Mouse (Mus musculus): ENCODE results near the gene Coq8a. TPM values are rescaled to one million over a fixed set of nuclear protein-coding genes. Genes with fewer than 3 reads are reported as not detected.

The Coq8a gene
- polyA plus RNA-seq, 1 experiment from 2014 or later = 3.2 TPM

DNA sequence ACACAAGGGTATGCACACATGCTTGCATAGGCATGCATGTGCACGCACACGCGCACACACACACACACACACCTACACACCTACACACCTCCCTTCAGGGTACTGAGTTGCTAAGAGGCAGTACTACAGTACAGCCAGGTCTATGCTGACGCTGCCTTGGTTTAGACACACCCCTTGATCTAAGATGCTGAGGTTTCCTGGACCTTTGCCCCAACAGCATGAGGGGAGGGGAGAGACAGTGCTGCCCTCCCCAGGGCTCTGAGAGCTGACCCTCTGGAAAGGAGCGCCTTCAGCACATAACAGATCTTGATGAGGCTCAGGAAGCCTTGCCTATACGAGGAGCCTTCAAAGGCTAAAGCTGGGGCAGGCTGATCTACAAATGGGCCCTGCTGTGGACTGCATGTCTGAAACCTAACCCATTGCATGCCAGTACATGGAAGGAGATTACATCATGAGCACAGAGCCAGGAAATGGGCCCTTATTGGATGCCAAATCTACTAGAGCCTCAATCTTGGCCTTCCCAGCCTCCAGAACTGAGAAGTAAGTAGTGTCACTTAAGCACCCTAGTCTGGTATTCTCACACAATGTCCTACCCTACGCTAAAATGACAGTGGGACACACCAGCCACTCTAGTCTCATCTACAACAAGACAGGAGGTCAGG, 18.0 kb downstream of the Coq8a start:
- ATAC-seq (ENCODE audit: low FRiP score) (no peak), DNase-seq (ENCODE audit: low spot score) (no peak)
- no peak overlapping the region for H3K4me2 ChIP-seq (replicated peaks)
- H3K4me1 ChIP-seq (replicated peaks; ENCODE audit: control insufficient read depth, insufficient read depth, low read length) = no peaks in the 10 kb centered on the region
- no peaks in the 10 kb centered on the region for H3K27me3 ChIP-seq (ENCODE audit: control insufficient read depth, insufficient read depth, low read length)
- H3K36me3 ChIP-seq (replicated peaks; ENCODE audit: control insufficient read depth, insufficient read depth) = no peaks in the 10 kb centered on the region
- no peak overlapping the region for H3K4me3 ChIP-seq (replicated peaks; ENCODE audit: low read length)
- no peak overlapping the region for H3K27ac ChIP-seq
- no peaks in the 10 kb centered on the region for H3K9me3 ChIP-seq (ENCODE audit: control insufficient read depth, low read length)
- 89% methylated on average over 7 of the region's 7 CpGs for WGBS
- H3K9ac ChIP-seq = no peak overlapping the region

DNA sequence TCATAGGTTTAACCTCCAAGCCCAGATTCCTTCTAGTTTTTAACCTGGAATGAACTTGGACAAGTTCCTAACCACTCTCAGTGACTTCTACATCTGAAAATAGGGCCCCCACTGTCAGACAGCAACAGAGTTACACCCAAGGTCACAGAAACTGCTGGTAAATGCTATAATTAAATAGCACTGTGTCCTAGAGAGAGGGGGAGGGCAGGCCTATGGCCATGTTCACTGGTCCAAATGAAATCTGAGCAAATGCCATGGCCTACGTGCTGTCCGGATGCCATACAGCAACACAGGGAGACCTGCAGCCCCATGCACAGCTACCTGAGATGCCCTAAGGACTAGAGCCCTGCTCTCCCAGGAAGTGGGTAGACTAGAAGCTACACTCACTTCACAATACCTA, 19.6 kb downstream of the Coq8a start:
- Histone ChIP-seq H3K4me1 (replicated peaks; ENCODE audit: control insufficient read depth, insufficient read depth, low read length) (no peaks in the 10 kb centered on the region), H3K9ac (no peak overlapping the region), H3K9me3 (ENCODE audit: control insufficient read depth, low read length) (no peaks in the 10 kb centered on the region), H3K4me3 (replicated peaks; ENCODE audit: low read length) (no peak overlapping the region), H3K4me2 (replicated peaks) (no peak overlapping the region), H3K36me3 (replicated peaks; ENCODE audit: control insufficient read depth, insufficient read depth) (no peaks in the 10 kb centered on the region), H3K27ac (no peak overlapping the region), H3K27me3 (ENCODE audit: control insufficient read depth, insufficient read depth, low read length) (no peaks in the 10 kb centered on the region)
- 90% methylated on average over 2 of the region's 2 CpGs for WGBS
- no peak for ATAC-seq (ENCODE audit: low FRiP score)
- DNase-seq (ENCODE audit: low spot score) = no peak

DNA sequence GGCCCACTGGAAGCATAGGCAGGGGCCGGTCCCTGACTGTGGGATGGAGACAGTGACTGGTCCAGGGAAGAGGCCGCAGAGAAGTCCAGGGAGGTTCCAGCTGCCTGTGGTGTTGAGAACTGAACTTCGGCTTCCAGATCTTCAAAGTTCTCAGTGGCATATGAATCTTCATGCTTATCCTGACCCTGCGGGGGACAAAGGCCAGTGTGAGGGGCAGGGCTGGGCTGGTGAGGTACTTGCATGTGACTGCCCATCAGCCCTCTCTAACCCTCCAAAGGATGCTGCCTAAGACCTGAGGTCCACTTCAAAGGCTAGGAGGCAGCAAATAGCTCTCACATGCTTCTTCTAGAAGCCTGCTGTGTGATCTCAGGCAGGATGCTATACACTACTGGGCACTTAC, 20.3 kb downstream of the Coq8a start:
- H3K4me2 ChIP-seq (replicated peaks) = no peak overlapping the region
- DNase-seq (ENCODE audit: low spot score) (no peak), ATAC-seq (ENCODE audit: low FRiP score) (no peak)
- no peak overlapping the region for H3K27ac ChIP-seq
- WGBS = 95% methylated on average over 4 of the region's 4 CpGs
- H3K36me3 ChIP-seq (replicated peaks; ENCODE audit: control insufficient read depth, insufficient read depth) = no peaks in the 10 kb centered on the region
- H3K9ac ChIP-seq = no peak overlapping the region
- no peaks in the 10 kb centered on the region for H3K4me1 ChIP-seq (replicated peaks; ENCODE audit: control insufficient read depth, insufficient read depth, low read length)
- H3K27me3 ChIP-seq (ENCODE audit: control insufficient read depth, insufficient read depth, low read length) = no peaks in the 10 kb centered on the region
- no peaks in the 10 kb centered on the region for H3K9me3 ChIP-seq (ENCODE audit: control insufficient read depth, low read length)
- no peak overlapping the region for H3K4me3 ChIP-seq (replicated peaks; ENCODE audit: low read length)

DNA sequence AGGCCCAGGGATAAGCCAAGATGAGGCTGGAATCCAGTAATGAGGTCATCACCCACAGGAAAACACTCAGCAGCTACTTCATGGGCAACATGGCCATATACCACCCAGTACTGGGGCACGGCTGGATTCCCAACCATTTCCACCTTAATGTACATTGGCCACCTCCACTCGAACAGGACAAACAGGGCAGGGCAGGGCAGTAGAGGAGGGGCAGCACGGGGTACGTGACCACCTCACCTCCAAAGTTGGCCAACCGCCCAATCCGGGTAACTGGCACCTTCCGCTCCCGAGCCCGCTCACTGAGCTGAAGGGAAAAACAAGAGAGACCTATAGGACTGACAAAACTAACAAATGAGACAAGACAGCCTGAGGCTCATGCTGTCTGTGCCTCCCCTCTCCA, 21.1 kb downstream of the Coq8a start:
- Histone ChIP-seq H3K27ac (no peak overlapping the region), H3K36me3 (replicated peaks; ENCODE audit: control insufficient read depth, insufficient read depth) (no peaks in the 10 kb centered on the region), H3K4me1 (replicated peaks; ENCODE audit: control insufficient read depth, insufficient read depth, low read length) (no peaks in the 10 kb centered on the region), H3K4me3 (replicated peaks; ENCODE audit: low read length) (no peak overlapping the region), H3K9ac (no peak overlapping the region), H3K27me3 (ENCODE audit: control insufficient read depth, insufficient read depth, low read length) (no peaks in the 10 kb centered on the region), H3K4me2 (replicated peaks) (no peak overlapping the region), H3K9me3 (ENCODE audit: control insufficient read depth, low read length) (no peaks in the 10 kb centered on the region)
- 91% methylated on average over 9 of the region's 9 CpGs for WGBS
- ATAC-seq (ENCODE audit: low FRiP score) (no peak), DNase-seq (ENCODE audit: low spot score) (no peak)

DNA sequence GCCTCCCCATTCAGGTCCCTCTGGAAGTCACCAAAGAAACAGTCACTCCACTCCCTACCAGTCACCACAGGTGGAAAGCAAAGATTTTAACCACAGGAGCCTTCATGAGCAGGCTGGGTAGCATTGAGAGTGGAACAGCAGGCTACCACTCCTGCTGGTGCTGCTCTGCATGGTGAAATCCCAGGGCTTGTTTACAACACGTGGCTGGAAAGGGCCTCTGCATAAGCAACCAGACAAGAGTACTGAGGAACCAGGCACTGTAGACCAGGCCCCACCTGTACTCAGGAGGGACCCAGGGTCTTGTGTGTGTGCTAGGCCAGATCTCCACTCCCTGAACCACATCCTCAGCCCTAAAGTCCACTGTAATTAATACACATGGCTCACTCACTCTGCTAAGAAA, 22.6 kb downstream of the Coq8a start:
- H3K9me3 ChIP-seq (ENCODE audit: control insufficient read depth, low read length) = no peaks in the 10 kb centered on the region
- no peak for DNase-seq (ENCODE audit: low spot score)
- no peaks in the 10 kb centered on the region for H3K4me1 ChIP-seq (replicated peaks; ENCODE audit: control insufficient read depth, insufficient read depth, low read length)
- no peaks in the 10 kb centered on the region for H3K36me3 ChIP-seq (replicated peaks; ENCODE audit: control insufficient read depth, insufficient read depth)
- H3K4me3 ChIP-seq (replicated peaks; ENCODE audit: low read length) = no peak overlapping the region
- H3K27ac ChIP-seq = no peak overlapping the region
- no peak overlapping the region for H3K9ac ChIP-seq
- no peaks in the 10 kb centered on the region for H3K27me3 ChIP-seq (ENCODE audit: control insufficient read depth, insufficient read depth, low read length)
- ATAC-seq (ENCODE audit: low FRiP score) = no peak
- WGBS = 4% methylated on average over 1 of the region's 1 CpGs
- H3K4me2 ChIP-seq (replicated peaks) = no peak overlapping the region

DNA sequence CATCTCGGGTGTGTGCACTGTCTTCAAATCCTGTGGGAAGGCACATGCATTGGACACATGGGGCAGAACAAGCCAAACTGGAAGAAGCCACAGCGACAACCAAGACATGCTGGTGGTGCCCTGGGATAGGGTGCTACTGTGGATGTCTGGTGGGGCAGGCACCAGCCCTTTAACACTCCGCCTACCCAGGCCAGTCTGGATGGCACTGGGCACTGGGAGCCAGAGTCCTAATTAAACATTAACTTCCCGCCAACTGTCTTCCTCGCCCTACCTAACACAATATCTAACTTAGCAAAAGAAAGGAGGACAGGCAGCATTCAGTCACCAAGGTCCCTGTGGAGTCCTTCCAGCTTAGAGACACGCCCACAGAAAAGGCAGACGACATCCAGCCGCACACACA, 23.8 kb downstream of the Coq8a start:
- H3K9ac ChIP-seq = no peak overlapping the region
- H3K36me3 ChIP-seq (replicated peaks; ENCODE audit: control insufficient read depth, insufficient read depth) = no peaks in the 10 kb centered on the region
- H3K27me3 ChIP-seq (ENCODE audit: control insufficient read depth, insufficient read depth, low read length) = no peaks in the 10 kb centered on the region
- H3K4me1 ChIP-seq (replicated peaks; ENCODE audit: control insufficient read depth, insufficient read depth, low read length) = no peaks in the 10 kb centered on the region
- H3K27ac ChIP-seq = no peak overlapping the region
- WGBS = 49% methylated on average over 8 of the region's 8 CpGs
- no peak for ATAC-seq (ENCODE audit: low FRiP score)
- DNase-seq (ENCODE audit: low spot score) = no peak
- H3K4me2 ChIP-seq (replicated peaks) = no peak overlapping the region
- H3K9me3 ChIP-seq (ENCODE audit: control insufficient read depth, low read length) = no peaks in the 10 kb centered on the region
- no peak overlapping the region for H3K4me3 ChIP-seq (replicated peaks; ENCODE audit: low read length)

DNA sequence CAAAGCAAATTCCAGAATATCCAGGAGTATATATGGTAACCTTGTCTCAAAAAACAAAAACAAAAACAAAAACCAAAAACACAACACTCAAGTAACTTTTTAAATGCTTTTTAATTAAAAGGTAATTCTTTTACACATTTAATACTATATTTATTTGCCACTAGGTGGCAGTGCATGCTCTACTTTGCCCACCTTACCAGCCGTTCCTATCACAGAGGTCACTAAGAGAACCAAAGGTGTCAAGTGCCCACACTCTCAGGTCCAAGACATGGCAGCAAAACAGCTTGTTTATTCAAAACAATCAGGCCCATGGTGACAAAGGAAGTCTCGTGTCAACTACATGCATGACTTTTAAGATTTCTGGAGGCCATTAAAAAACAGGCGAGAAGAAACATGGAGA, 24.2 kb downstream of the Coq8a start:
- no peak overlapping the region for H3K4me3 ChIP-seq (replicated peaks; ENCODE audit: low read length)
- no peaks in the 10 kb centered on the region for H3K9me3 ChIP-seq (ENCODE audit: control insufficient read depth, low read length)
- 41% methylated on average over 3 of the region's 3 CpGs for WGBS
- H3K4me1 ChIP-seq (replicated peaks; ENCODE audit: control insufficient read depth, insufficient read depth, low read length) = no peaks in the 10 kb centered on the region
- ATAC-seq (ENCODE audit: low FRiP score) = 0 out of 2 replicates have a peak, but pooled peaks have one; percentile 35
- H3K27me3 ChIP-seq (ENCODE audit: control insufficient read depth, insufficient read depth, low read length) = no peaks in the 10 kb centered on the region
- H3K36me3 ChIP-seq (replicated peaks; ENCODE audit: control insufficient read depth, insufficient read depth) = no peaks in the 10 kb centered on the region
- H3K27ac ChIP-seq = no peak overlapping the region
- no peak overlapping the region for H3K9ac ChIP-seq
- H3K4me2 ChIP-seq (replicated peaks) = no peak overlapping the region
- DNase-seq (ENCODE audit: low spot score) = peak; percentile 67

DNA sequence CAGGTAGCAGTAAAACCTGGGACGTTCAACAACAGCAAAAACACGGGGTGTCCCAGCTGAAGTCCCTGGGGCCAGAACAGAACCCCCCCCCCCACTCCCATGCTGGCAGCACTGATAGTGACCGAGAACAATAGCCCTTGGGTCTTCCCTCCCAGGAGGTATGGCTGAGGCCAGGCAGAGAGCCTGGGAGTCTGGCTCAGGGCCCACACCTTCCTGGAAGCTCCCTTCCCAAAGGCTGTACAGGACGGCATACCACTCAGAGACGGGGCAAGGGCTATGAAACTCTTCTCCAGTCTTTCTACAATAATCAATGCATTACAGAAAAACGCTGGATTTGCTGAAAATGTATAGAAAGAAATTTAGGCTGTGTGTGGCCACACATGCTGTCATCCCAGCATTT, 24.7 kb downstream of the Coq8a start:
- Histone ChIP-seq H3K4me1 (replicated peaks; ENCODE audit: control insufficient read depth, insufficient read depth, low read length) (no peaks in the 10 kb centered on the region), H3K4me3 (replicated peaks; ENCODE audit: low read length) (no peak overlapping the region), H3K27me3 (ENCODE audit: control insufficient read depth, insufficient read depth, low read length) (no peaks in the 10 kb centered on the region), H3K9ac (no peak overlapping the region), H3K9me3 (ENCODE audit: control insufficient read depth, low read length) (no peaks in the 10 kb centered on the region), H3K4me2 (replicated peaks) (no peak overlapping the region), H3K27ac (no peak overlapping the region), H3K36me3 (replicated peaks; ENCODE audit: control insufficient read depth, insufficient read depth) (no peaks in the 10 kb centered on the region)
- whole genome bisulfite sequencing = 64% methylated on average over 6 of the region's 6 CpGs
- ATAC-seq (ENCODE audit: low FRiP score) (no peak), DNase-seq (ENCODE audit: low spot score) (no peak)

DNA sequence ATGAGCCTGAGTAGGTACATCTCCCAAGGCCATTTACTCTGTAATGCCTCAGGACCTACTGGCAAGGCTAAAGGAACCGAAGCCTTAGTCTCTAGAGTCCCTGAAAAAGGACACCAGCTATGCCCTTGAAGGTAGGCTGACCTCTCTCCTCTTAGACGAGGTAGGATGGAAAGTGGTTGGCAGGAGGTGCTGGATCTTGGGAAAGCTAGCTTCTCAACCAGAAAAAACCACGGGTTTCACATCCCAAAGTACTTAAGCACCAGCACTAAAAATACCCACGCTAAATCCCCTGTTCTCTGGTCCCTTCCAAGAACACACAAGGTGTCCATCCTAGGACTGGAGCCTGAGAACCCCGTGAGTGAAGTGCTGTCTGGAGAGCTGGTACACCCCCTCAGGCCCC, 26.4 kb downstream of the Coq8a start:
- WGBS = 81% methylated on average over 5 of the region's 5 CpGs

DNA sequence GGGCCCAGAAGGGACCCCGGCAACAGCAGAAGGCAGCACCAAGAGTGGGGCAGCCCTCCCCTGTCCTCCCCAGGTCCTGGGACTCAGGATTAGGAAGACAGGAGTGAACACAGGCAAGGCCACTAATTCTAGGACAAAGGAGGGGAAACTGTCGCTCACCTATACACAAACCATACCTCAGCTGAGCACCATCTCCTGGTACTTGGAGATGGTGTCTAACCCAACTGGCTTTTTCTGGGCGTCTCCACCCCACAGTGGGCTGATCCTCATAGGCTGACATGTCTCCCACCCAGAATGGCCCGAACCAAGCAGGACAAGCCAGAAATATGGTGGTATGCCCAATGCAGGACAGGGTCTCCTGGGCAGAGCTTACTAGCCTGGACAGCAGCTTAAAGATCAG, 26.8 kb downstream of the Coq8a start:
- Histone ChIP-seq H3K9ac (no peak overlapping the region), H3K27ac (no peak overlapping the region), H3K27me3 (ENCODE audit: control insufficient read depth, insufficient read depth, low read length) (no peaks in the 10 kb centered on the region), H3K4me1 (replicated peaks; ENCODE audit: control insufficient read depth, insufficient read depth, low read length) (no peaks in the 10 kb centered on the region), H3K36me3 (replicated peaks; ENCODE audit: control insufficient read depth, insufficient read depth) (no peaks in the 10 kb centered on the region; the same call in 1 of the 2 replicates), H3K4me2 (replicated peaks) (no peak overlapping the region), H3K4me3 (replicated peaks; ENCODE audit: low read length) (no peak overlapping the region), H3K9me3 (ENCODE audit: control insufficient read depth, low read length) (no peaks in the 10 kb centered on the region)
- WGBS = 81% methylated on average over 4 of the region's 4 CpGs
- ATAC-seq (ENCODE audit: low FRiP score) = no peak
- DNase-seq (ENCODE audit: low spot score) = no peak

More for the DNA sequence above, 26.4 kb downstream of the Coq8a start:
- Histone ChIP-seq H3K27ac (no peak overlapping the region), H3K4me2 (replicated peaks) (no peak overlapping the region), H3K9me3 (ENCODE audit: control insufficient read depth, low read length) (no peaks in the 10 kb centered on the region), H3K4me1 (replicated peaks; ENCODE audit: control insufficient read depth, insufficient read depth, low read length) (no peaks in the 10 kb centered on the region), H3K27me3 (ENCODE audit: control insufficient read depth, insufficient read depth, low read length) (no peaks in the 10 kb centered on the region), H3K9ac (no peak overlapping the region), H3K4me3 (replicated peaks; ENCODE audit: low read length) (no peak overlapping the region), H3K36me3 (replicated peaks; ENCODE audit: control insufficient read depth, insufficient read depth) (no peaks in the 10 kb centered on the region; the same call in 1 of the 2 replicates)
- no peak for DNase-seq (ENCODE audit: low spot score)
- ATAC-seq (ENCODE audit: low FRiP score) = no peak

All from hindbrain, embryonic 14.5 days (tissue).